Mouse (Mus musculus) frontal cortex, postnatal 14 days (tissue): ENCODE data around the gene Fam214a.

Experiments used
- DNase-seq, 2 experiments: peaks; one replicate each; pipeline ENCODE4 v3.0.0; 2022; ENCODE audit warnings: low spot score in 2 of 2

Fam214a gene

GRCm38 (mm10) chr9:75032408-75032807, 79.7 kb downstream of the Fam214a start:
- no peak for DNase-seq

GRCm38 (mm10) chr9:75033141-75033540, 80.5 kb downstream of the Fam214a start:
- DNase-seq, result no peak

GRCm38 (mm10) chr9:75034691-75035090, 82.0 kb downstream of the Fam214a start:
- no peak for DNase-seq

- DNase-seq, result no peak
Measured at GRCm38 (mm10) chr9:75035944-75036343, 83.3 kb downstream of the Fam214a start.

- peak; percentile 78 to 81 for DNase-seq
Measured at GRCm38 (mm10) chr9:75037451-75038356, 85.0 kb downstream of the Fam214a start, which contains the start of gene Arpp19. TSS of gene Arpp19 (plus strand) at chr9:75037614.

- DNase-seq, result no peak
Measured at GRCm38 (mm10) chr9:75038357-75038688, 85.6 kb downstream of the Fam214a start.

- no peak for DNase-seq
Measured at GRCm38 (mm10) chr9:75040566-75040965, 87.9 kb downstream of the Fam214a start.

- no peak for DNase-seq
Measured at GRCm38 (mm10) chr9:75041840-75042525, 89.3 kb downstream of the Fam214a start.

GRCm38 (mm10) chr9:75043191-75043590, 90.5 kb downstream of the Fam214a start:
- no peak for DNase-seq

- DNase-seq, result no peak
Measured at GRCm38 (mm10) chr9:75047079-75047478, 94.4 kb downstream of the Fam214a start.

GRCm38 (mm10) chr9:75049100-75049499, 96.4 kb downstream of the Fam214a start:
- no peak for DNase-seq

- DNase-seq, result peak; percentile 57 to 77
Measured at GRCm38 (mm10) chr9:75050003-75050402, 97.3 kb downstream of the Fam214a start.

- DNase-seq, result no peak
Measured at GRCm38 (mm10) chr9:75051841-75052240, 99.2 kb downstream of the Fam214a start.

GRCm38 (mm10) chr9:75055046-75055445, 102.4 kb downstream of the Fam214a start:
- DNase-seq, result no peak

- no peak for DNase-seq
Measured at GRCm38 (mm10) chr9:75064678-75065331, 112.1 kb downstream of the Fam214a start.

- peak in 1 of 2 experiments; percentile 52 for DNase-seq
Measured at GRCm38 (mm10) chr9:75070457-75071028, 117.9 kb downstream of the Fam214a start, which contains the start of gene Myo5a. TSS of gene Myo5a (plus strand) at chr9:75071015.

- DNase-seq, result peak in 1 of 2 experiments; percentile 65
Measured at GRCm38 (mm10) chr9:75071029-75071705, 118.5 kb downstream of the Fam214a start.

- peak in 1 of 2 experiments; percentile 44 for DNase-seq
Measured at GRCm38 (mm10) chr9:75071706-75072192, 119.1 kb downstream of the Fam214a start.

GRCm38 (mm10) chr9:75072361-75072760, 119.7 kb downstream of the Fam214a start:
- DNase-seq, result no peak

- no peak for DNase-seq
Measured at GRCm38 (mm10) chr9:75077191-75077590, 124.5 kb downstream of the Fam214a start.
